Mouse (Mus musculus) central nervous system, embryonic 11.5 days (tissue): ENCODE results near the gene Siglec1. TPM values are rescaled to one million over a fixed set of nuclear protein-coding genes. Genes with fewer than 3 reads are reported as not detected.

Source experiments
- polyA plus RNA-seq: library from polyadenylated mRNA; depleted of rRNA; stranded (reverse); fragments of >200 nt; gene quantifications from 2 replicates; pipeline ENCODE4 v1.2.3, GENCODE M21; 2012; rRNA removed

Siglec1 gene
- polyA plus RNA-seq, result 0.17 and 0.20 TPM in 2 replicates

GRCm38 (mm10) chr2:131086667-131087390, at the start of gene Siglec1:
Siglec1 (minus strand) TSS chr2:131086765.

GRCm38 (mm10) chr2:131132930-131133547, 46.5 kb upstream of the Siglec1 start, which contains the start of gene Gm11037:
Gm11037 (plus strand) TSS chr2:131133497.

GRCm38 (mm10) chr2:131127161-131127730, 40.7 kb upstream of the Siglec1 start, which contains the start of gene Hspa12b:
Hspa12b (plus strand) TSS chr2:131127280.

GRCm38 (mm10) chr2:131063404-131063864, 23.1 kb downstream of the Siglec1 start, which contains the start of gene Adam33:
Adam33 (minus strand) TSS chr2:131063814.

GRCm38 (mm10) chr2:131042988-131043387, 43.6 kb downstream of the Siglec1 start, which contains the start of gene Gfra4:
Gfra4 (minus strand) TSS chr2:131043088.

Other genes starting within 250 kb of the Siglec1 start
- gene 4930402H24Rik, start 180.4 kb downstream of the Siglec1 start, polyA plus RNA-seq, result 32.0 and 35.3 TPM in 2 replicates
- 11.5 and 16.2 TPM in 2 replicates for gene Atrn, start 180.3 kb downstream of the Siglec1 start, polyA plus RNA-seq
- gene Gfra4, start 43.7 kb downstream of the Siglec1 start, polyA plus RNA-seq, result 6.8 and 11.1 TPM in 2 replicates
- gene Adam33, start 23.0 kb downstream of the Siglec1 start, polyA plus RNA-seq, result 2.7 and 3.4 TPM in 2 replicates
- gene Hspa12b, start 40.5 kb upstream of the Siglec1 start, polyA plus RNA-seq, result 12.6 and 21.7 TPM in 2 replicates
- gene Gm11037, start 46.7 kb upstream of the Siglec1 start, polyA plus RNA-seq, result not detected in 2 replicates
- 114 and 142 TPM in 2 replicates for gene 1700037H04Rik, start 73.3 kb upstream of the Siglec1 start, polyA plus RNA-seq
- 61.8 and 89.4 TPM in 2 replicates for gene Cenpb, start 93.3 kb upstream of the Siglec1 start, polyA plus RNA-seq
- 95.4 and 142 TPM in 2 replicates for gene Cdc25b, start 100.2 kb upstream of the Siglec1 start, polyA plus RNA-seq
- 19.6 and 26.0 TPM in 2 replicates for gene Spef1, start 100.5 kb upstream of the Siglec1 start, polyA plus RNA-seq
- 17.8 and 23.0 TPM in 2 replicates for gene Ap5s1, start 120.3 kb upstream of the Siglec1 start, polyA plus RNA-seq
- 8.2 and 17.2 TPM in 2 replicates for gene Mavs, start 147.3 kb upstream of the Siglec1 start, polyA plus RNA-seq
- gene Pank2, start 175.7 kb upstream of the Siglec1 start, polyA plus RNA-seq, result 53.9 and 54.2 TPM in 2 replicates